Mouse (Mus musculus) embryonic fibroblast, embryonic 13.5 days (primary cell): Measurements from ENCODE around the gene 4933416C03Rik.

Experiments
- CTCF ChIP-seq: IDR thresholded peaks from 2 replicates; pipeline ENCODE4 v1.5.1; 2011; ENCODE audit warnings: mild to moderate bottlenecking, control low read depth, low read length, moderate library complexity, borderline replicate concordance; ENCODE audit not compliant: insufficient read depth
- POLR2A ChIP-seq: IDR thresholded peaks from 2 replicates; pipeline ENCODE4 v1.6.1; 2011; ENCODE audit warnings: low read depth, mild to moderate bottlenecking, control low read depth, low read length, moderate library complexity

- no peak for TF ChIP-seq CTCF
- no peak for TF ChIP-seq POLR2A
Measured at GRCm38 (mm10) chr10:116156699-116157098, 43.0 kb upstream of the 4933416C03Rik start.
